Mouse (Mus musculus): ENCODE results near the gene Cel. TPM values are rescaled to one million over a fixed set of nuclear protein-coding genes. Genes with fewer than 3 reads are reported as not detected.

Cel gene
- polyA plus RNA-seq, 1 experiment: not detected

Other genes starting within 250 kb of the Cel start
- gene Ppp1r26, start 116.6 kb downstream of the Cel start, polyA plus RNA-seq (2012; ENCODE audit: insufficient read depth, insufficient read length, missing spikeins): not detected in 2 replicates
- gene 1700007K13Rik, start 97.1 kb downstream of the Cel start, polyA plus RNA-seq (2012; ENCODE audit: insufficient read depth, insufficient read length, missing spikeins): 1.9 TPM in 1 of 2 replicates, not detected in the other
- gene Mrps2, start 95.3 kb downstream of the Cel start, polyA plus RNA-seq (2012; ENCODE audit: insufficient read depth, insufficient read length, missing spikeins): 71.5 and 85.2 TPM in 2 replicates
- gene Gbgt1, start 66.5 kb downstream of the Cel start, polyA plus RNA-seq (2012; ENCODE audit: insufficient read depth, insufficient read length, missing spikeins): not detected in 2 replicates
- gene Gm10134, start 57.3 kb downstream of the Cel start, polyA plus RNA-seq (2012; ENCODE audit: insufficient read depth, insufficient read length, missing spikeins): not detected in 2 replicates
- gene Ralgds, start 50.3 kb downstream of the Cel start, polyA plus RNA-seq (2012; ENCODE audit: insufficient read depth, insufficient read length, missing spikeins): 5.7 and 6.1 TPM in 2 replicates
- 5.2 and 6.9 TPM in 2 replicates for gene Gtf3c5, start 20.3 kb upstream of the Cel start, polyA plus RNA-seq (2012; ENCODE audit: insufficient read depth, insufficient read length, missing spikeins)
- not detected in 2 replicates for gene Gfi1b, start 58.6 kb upstream of the Cel start, polyA plus RNA-seq (2012; ENCODE audit: insufficient read depth, insufficient read length, missing spikeins)
- gene Tsc1, start 77.8 kb upstream of the Cel start, polyA plus RNA-seq (2012; ENCODE audit: insufficient read depth, insufficient read length, missing spikeins): 5.0 TPM in 2 replicates
- gene Spaca9, start 136.3 kb upstream of the Cel start, polyA plus RNA-seq (2012; ENCODE audit: insufficient read depth, insufficient read length, missing spikeins): not detected in 2 replicates
- not detected in 2 replicates for gene Ak8, start 136.8 kb upstream of the Cel start, polyA plus RNA-seq (2012; ENCODE audit: insufficient read depth, insufficient read length, missing spikeins)

Data from brown adipose tissue, adult 24 weeks (tissue).